In the genomic region with DNA sequence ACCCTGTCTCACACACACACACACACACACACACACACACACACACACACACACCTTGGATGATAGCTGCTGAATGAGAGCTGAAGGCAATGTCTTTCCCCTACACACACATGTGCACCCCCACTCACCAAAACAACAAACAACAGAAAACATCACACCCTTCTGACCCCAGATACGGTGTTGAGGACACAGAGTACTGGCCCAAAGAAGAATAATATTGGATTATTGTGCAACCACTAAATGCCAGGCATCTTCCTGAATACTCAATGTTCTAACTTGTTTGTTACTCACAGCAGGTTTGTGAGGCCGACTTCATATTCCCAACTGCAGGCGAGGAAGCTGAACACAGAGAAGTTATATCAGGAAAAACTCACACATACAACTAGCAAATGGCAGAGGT, we compare ENCODE assay signal across 28 mouse cellular contexts.
"Had no signal": no experiment of that assay in that cellular context is flagged by ENCODE, and none has a peak within 500 bp of the region (broad histone marks: within the 10 kb centered on the region; RNA-seq: fewer than 3 reads in every experiment).

No protein-coding gene starts in this region.

- H3K27me3 ChIP-seq: embryonic facial prominence, embryonic 12.5 days; embryonic facial prominence, embryonic 13.5 days; embryonic facial prominence, embryonic 15.5 days; forebrain, embryonic 12.5 days; forebrain, embryonic 13.5 days; forebrain, embryonic 15.5 days had no signal

- H3K27ac ChIP-seq: embryonic facial prominence, embryonic 10.5 days; embryonic facial prominence, embryonic 12.5 days; embryonic facial prominence, embryonic 13.5 days; embryonic facial prominence, embryonic 15.5 days; forebrain, embryonic 10.5 days; forebrain, embryonic 12.5 days; forebrain, embryonic 13.5 days; forebrain, embryonic 15.5 days; gastrocnemius, adult 2 months had no signal

- H3K36me3 ChIP-seq: embryonic facial prominence, embryonic 10.5 days; embryonic facial prominence, embryonic 12.5 days; embryonic facial prominence, embryonic 13.5 days; embryonic facial prominence, embryonic 15.5 days; forebrain, embryonic 10.5 days; forebrain, embryonic 12.5 days; forebrain, embryonic 15.5 days had no signal

- H3K4me3 ChIP-seq: embryonic facial prominence, embryonic 10.5 days; embryonic facial prominence, embryonic 12.5 days; embryonic facial prominence, embryonic 13.5 days; embryonic facial prominence, embryonic 15.5 days; erythroblast, embryonic 14.5 days; forebrain, embryonic 10.5 days; forebrain, embryonic 12.5 days; forebrain, embryonic 13.5 days; forebrain, embryonic 15.5 days; gastrocnemius, adult 2 months had no signal

- ATAC-seq: forebrain, embryonic 13.5 days; forebrain, embryonic 14.5 days; forebrain, embryonic 15.5 days; forebrain, embryonic 16.5 days; forebrain, postnatal 0 days had no signal

- H3K9me3 ChIP-seq: embryonic facial prominence, embryonic 10.5 days; embryonic facial prominence, embryonic 12.5 days; embryonic facial prominence, embryonic 13.5 days; embryonic facial prominence, embryonic 15.5 days; forebrain, embryonic 10.5 days; forebrain, embryonic 12.5 days; forebrain, embryonic 13.5 days; forebrain, embryonic 15.5 days had no signal

- H3K4me2 ChIP-seq: embryonic facial prominence, embryonic 12.5 days; embryonic facial prominence, embryonic 13.5 days; embryonic facial prominence, embryonic 15.5 days; forebrain, embryonic 12.5 days; forebrain, embryonic 13.5 days; forebrain, embryonic 15.5 days had no signal

- DNase-seq: cerebellum, adult 2 months; cerebellum, adult 8-10 months; cerebellum, adult 9-10 months; cerebellum, adult 9-11 months; cerebellum, postnatal 10 days; cerebellum, postnatal 14 days; cerebellum, postnatal 25 days; cerebellum, postnatal 36 days; embryo, embryonic 11 days; forebrain, postnatal 0 days; gastrocnemius, adult 2 months; gastrocnemius, postnatal 10 days; gastrocnemius, postnatal 14 days; gastrocnemius, postnatal 25 days; gastrocnemius, postnatal 36 days; heart, adult 11 months; heart, adult 18-20 months had no signal

- H3K9ac ChIP-seq: embryonic facial prominence, embryonic 12.5 days; embryonic facial prominence, embryonic 13.5 days; embryonic facial prominence, embryonic 15.5 days; forebrain, embryonic 12.5 days; forebrain, embryonic 13.5 days; forebrain, embryonic 15.5 days; forebrain, postnatal 0 days had no signal

- H3K4me1 ChIP-seq: embryonic facial prominence, embryonic 10.5 days; embryonic facial prominence, embryonic 12.5 days; embryonic facial prominence, embryonic 13.5 days had no signal
